Comparison of ENCODE assay signal across 20 mouse cellular contexts in the genomic region with DNA sequence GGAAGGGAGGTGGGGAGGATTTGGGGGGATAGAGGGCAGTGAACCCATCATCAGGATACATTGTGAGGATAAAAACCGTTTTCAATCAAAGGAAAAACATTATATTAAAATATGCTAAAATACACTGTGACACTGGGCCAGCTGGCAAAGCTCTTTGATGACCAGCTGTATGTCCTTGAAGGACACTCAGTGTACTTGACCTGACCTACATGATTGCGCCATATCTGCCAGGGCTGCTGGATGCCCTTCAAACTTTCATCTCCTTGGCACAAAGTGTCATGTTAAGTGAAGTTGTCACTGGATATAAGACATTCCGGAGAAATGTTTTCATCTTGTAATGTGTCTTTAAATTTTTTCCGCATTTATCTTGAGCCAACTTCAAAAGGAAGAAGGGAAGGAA. TPM values are rescaled to one million over a fixed set of nuclear protein-coding genes. Genes with fewer than 3 reads are reported as not detected.
DNase-seq lines count a peak whose midpoint lies in the region; ATAC-seq and TF ChIP-seq lines count a peak whose summit lies in the region.
"Had no signal": no experiment of that assay in that cellular context is flagged by ENCODE, and none has a peak within 500 bp of the region (broad histone marks: within the 10 kb centered on the region; RNA-seq: fewer than 3 reads in every experiment).

No protein-coding gene starts in this region.

- no peak overlapping the region for H3K9ac ChIP-seq in liver, adult 2 months (ENCODE audit: low read depth, low read length)
- no peak overlapping the region for H3K9ac ChIP-seq in liver, embryonic 11.5 days (ENCODE audit: low read depth, low read length)
- H3K9ac ChIP-seq: limb, embryonic 13.5 days; liver, embryonic 15.5 days; midbrain, embryonic 13.5 days had no signal

- H3K79me2 ChIP-seq in liver, adult 2 months (ENCODE audit: control insufficient read depth, insufficient read depth, low read length) = no peaks in the 10 kb centered on the region

- 77% methylated on average over 4 of the region's 4 CpGs for WGBS in liver, adult 2 months
- WGBS in liver, embryonic 11.5 days = 87% methylated on average over 4 of the region's 4 CpGs

- no peak for TF ChIP-seq CTCF in liver, adult 2 months (IDR thresholded peaks at IDR 0.05; ENCODE audit: low read depth, low read length)

- H3K36me3 ChIP-seq in liver, adult 2 months (ENCODE audit: control insufficient read depth, insufficient read depth, low read length) = no peaks in the 10 kb centered on the region
- no peaks in the 10 kb centered on the region for H3K36me3 ChIP-seq in liver, embryonic 11.5 days (ENCODE audit: control insufficient read depth, insufficient read depth, low read length)
- H3K36me3 ChIP-seq: limb, embryonic 13.5 days; liver, embryonic 15.5 days; midbrain, embryonic 13.5 days had no signal

- H3K9me3 ChIP-seq in liver, embryonic 11.5 days (ENCODE audit: control insufficient read depth, low read length) = no peaks in the 10 kb centered on the region
- H3K9me3 ChIP-seq: limb, embryonic 13.5 days; liver, embryonic 15.5 days; midbrain, embryonic 13.5 days had no signal

- peak; percentile 64 for DNase-seq in liver, adult 2 months (ENCODE audit: extremely low read depth, low read depth, low spot score)
- no peak for DNase-seq in liver, embryonic 11.5 days (ENCODE audit: low spot score)
- peak; percentile 81 for DNase-seq in adrenal gland, postnatal 14 days
- DNase-seq in lung, postnatal 10 days = peak; percentile 78
- DNase-seq in testis, postnatal 10 days (ENCODE audit: low spot score) = peak; percentile 46
- DNase-seq in thymus, postnatal 0 days (ENCODE audit: low spot score) = no peak
- DNase-seq in cerebellum, adult 8-10 months = no peak
- DNase-seq: cerebellum, adult 18-20 months; heart, postnatal 36 days; layer of hippocampus, postnatal 36 days; retina, postnatal 1 day; right cerebral cortex, postnatal 4 days; thymus, adult 18-20 months had no signal

- H3K27ac ChIP-seq in liver, adult 2 months (replicated peaks; ENCODE audit: insufficient read depth, low read depth, low read length) = no peak overlapping the region
- no peak overlapping the region for H3K27ac ChIP-seq in liver, embryonic 11.5 days (ENCODE audit: low read depth, low read length)
- H3K27ac ChIP-seq: hindbrain, postnatal 0 days; kidney, postnatal 0 days; limb, embryonic 13.5 days; liver, embryonic 15.5 days; midbrain, embryonic 13.5 days had no signal

- no peak overlapping the region for H3K4me3 ChIP-seq in liver, adult 2 months (ENCODE audit: insufficient read depth, low read depth, low read length)
- H3K4me3 ChIP-seq in liver, embryonic 11.5 days (ENCODE audit: low read depth, low read length) = no peak overlapping the region
- H3K4me3 ChIP-seq: limb, embryonic 13.5 days; liver, embryonic 15.5 days; midbrain, embryonic 13.5 days had no signal

- H3K27me3 ChIP-seq in liver, adult 2 months (ENCODE audit: control insufficient read depth, insufficient read depth, low read length) = no peaks in the 10 kb centered on the region
- H3K27me3 ChIP-seq in liver, embryonic 11.5 days (replicated peaks; ENCODE audit: control insufficient read depth, insufficient read depth, low read length) = no peaks in the 10 kb centered on the region
- H3K27me3 ChIP-seq: CH12.LX; limb, embryonic 13.5 days; liver, embryonic 15.5 days; midbrain, embryonic 13.5 days had no signal

- TF ChIP-seq POLR2A in liver, adult 2 months (IDR thresholded peaks at IDR 0.05; ENCODE audit: extremely low read depth, insufficient read depth, low read length) = no peak

- no peaks in the 10 kb centered on the region for H3K4me1 ChIP-seq in liver, adult 2 months (ENCODE audit: control insufficient read depth, insufficient read depth, low read length)
- no peaks in the 10 kb centered on the region for H3K4me1 ChIP-seq in liver, embryonic 11.5 days (replicated peaks; ENCODE audit: control insufficient read depth, insufficient read depth, low read length)
- H3K4me1 ChIP-seq: limb, embryonic 13.5 days; liver, embryonic 15.5 days; midbrain, embryonic 13.5 days had no signal

- ATAC-seq in liver, embryonic 11.5 days (replicated peaks; ENCODE audit: low FRiP score) = no peak
- ATAC-seq: hindbrain, postnatal 0 days; intestine, postnatal 0 days; midbrain, embryonic 13.5 days had no signal

- H3K4me2 ChIP-seq in liver, embryonic 11.5 days = no peak overlapping the region
- H3K4me2 ChIP-seq: limb, embryonic 13.5 days; liver, embryonic 15.5 days; midbrain, embryonic 13.5 days had no signal

RNA-seq across cellular contexts. Expression of gene Pank1, which starts 19.7 kb away (rescaled TPM):
- total RNA-seq in liver, adult 2 months (2014; rRNA removed) = 196 and 259 TPM in 2 replicates
- 14.1 and 18.8 TPM in 2 replicates for polyA plus RNA-seq in liver, adult 2 months (2012; rRNA removed)
- 7.8 and 8.7 TPM in 2 replicates for polyA plus RNA-seq in liver, embryonic 11.5 days (2014; fragmentation: Nextera tagmentation; extraction: Ambion mirVana)
- total RNA-seq in adrenal gland, postnatal 14 days (2021) = 130 and 134 TPM in 2 replicates
- polyA plus RNA-seq in thymus, postnatal 0 days (2015; fragmentation: Nextera tagmentation; extraction: Ambion mirVana) = 2.5 and 3.0 TPM in 2 replicates

RNA-seq across cellular contexts. Expression of gene Kif20b, which starts 23.2 kb away (rescaled TPM):
- total RNA-seq in liver, adult 2 months (2014; rRNA removed) = 0.65 and 0.94 TPM in 2 replicates
- polyA plus RNA-seq in liver, adult 2 months (2012; rRNA removed) = not detected in 2 replicates
- 54.8 and 55.0 TPM in 2 replicates for polyA plus RNA-seq in liver, embryonic 11.5 days (2014; fragmentation: Nextera tagmentation; extraction: Ambion mirVana)
- total RNA-seq in adrenal gland, postnatal 14 days (2021) = 8.2 and 10.7 TPM in 2 replicates
- 68.5 and 72.5 TPM in 2 replicates for polyA plus RNA-seq in thymus, postnatal 0 days (2015; fragmentation: Nextera tagmentation; extraction: Ambion mirVana)

Comparison
In these comparisons a context has a peak if more than half of its experiments do, and no peak if none do; other contexts are left out.
1. DNase-seq: peak in liver, adult 2 months (single experiment), adrenal gland, postnatal 14 days (single experiment), lung, postnatal 10 days (single experiment) and testis, postnatal 10 days (single experiment); none in liver, embryonic 11.5 days (single experiment), thymus, postnatal 0 days (single experiment) and cerebellum, adult 8-10 months (single experiment).
2. RNA of gene Kif20b, which starts 23.2 kb away (polyA plus RNA-seq): 68.5 to 72.5 TPM in thymus, postnatal 0 days and 54.8 to 55.0 TPM in liver, embryonic 11.5 days; not detected in liver, adult 2 months; every median in the first group is over 10 times any median in the second.